Mouse (Mus musculus) forebrain, embryonic 11.5 days (tissue): Measurements from ENCODE around the gene Gm21822. TPM values are rescaled to one million over a fixed set of nuclear protein-coding genes. Genes with fewer than 3 reads are reported as not detected.
"Not testable (repeated sequence)": the region's sequence is repeated elsewhere in the genome, so short reads cannot be mapped to it uniquely, and the experiment has no call there.

Source experiments
- ATAC-seq: fragments of 200-750 bp; cut with Nextera tagmentation; replicated peaks from 2 replicates; pipeline ENCODE4 v1.8.0; 2017; ENCODE audit warnings: moderate TSS enrichment; ENCODE audit not compliant: low FRiP score
- DNase-seq: peaks from one replicate; pipeline ENCODE4 v3.0.0-alpha.2; 2017; ENCODE audit warnings: low spot score
- H3K27ac ChIP-seq: fragments of 300-500 bp; sonication (generic); 2 replicates; pipeline ENCODE4 v1.5.1; 2014; ENCODE audit warnings: low read depth, low read length
- H3K27me3 ChIP-seq: fragments of 300-500 bp; sonication (generic); 2 replicates; pipeline ENCODE4 v1.6.1; 2014; ENCODE audit warnings: mild to moderate bottlenecking, low read length, mixed read lengths; ENCODE audit not compliant: control insufficient read depth, insufficient read depth
- H3K36me3 ChIP-seq: fragments of 300-500 bp; sonication (generic); 2 replicates; pipeline ENCODE4 v1.6.1; 2014; ENCODE audit warnings: mild to moderate bottlenecking, low read length, moderate library complexity, mixed read lengths; ENCODE audit not compliant: control insufficient read depth, insufficient read depth
- H3K4me1 ChIP-seq: fragments of 300-500 bp; sonication (generic); replicated peaks from 2 replicates; pipeline ENCODE4 v1.6.1; 2014; ENCODE audit warnings: low read length, mixed read lengths; ENCODE audit not compliant: control insufficient read depth, insufficient read depth
- H3K4me2 ChIP-seq: fragments of 300-500 bp; sonication (generic); 2 replicates; pipeline ENCODE4 v1.6.1; 2014; ENCODE audit warnings: low read depth, mild to moderate bottlenecking, low read length, moderate library complexity, mixed read lengths; ENCODE audit not compliant: severe bottlenecking
- H3K4me3 ChIP-seq: fragments of 300-500 bp; sonication (generic); 2 replicates; pipeline ENCODE4 v1.5.1; 2014; ENCODE audit warnings: low read depth, low read length
- H3K9ac ChIP-seq: fragments of 300-500 bp; sonication (generic); 2 replicates; pipeline ENCODE4 v1.6.1; 2014; ENCODE audit warnings: low read length
- H3K9me3 ChIP-seq: fragments of 300-500 bp; sonication (generic); 2 replicates; pipeline ENCODE4 v1.6.1; 2016; ENCODE audit warnings: low read length, mixed read lengths; ENCODE audit not compliant: control insufficient read depth
- WGBS: fragments of 180-500 bp; shearing (Covaris S2); extraction: QIAGEN DNeasy Blood & Tissue Kit; methylation state at CpG from one replicate; pipeline ENCODE4 v1.1.7; 2014; 5-methylcytosine and 5-hydroxymethylcytosine counted together
- polyA plus RNA-seq: library from polyadenylated mRNA; unstranded; fragments of >200 nt; fragmentation: Nextera tagmentation; extraction: Ambion mirVana; gene quantifications from 2 replicates; pipeline ENCODE4 v1.2.1, GENCODE M21; 2014

The Gm21822 gene
- polyA plus RNA-seq = not detected in 2 replicates

DNA sequence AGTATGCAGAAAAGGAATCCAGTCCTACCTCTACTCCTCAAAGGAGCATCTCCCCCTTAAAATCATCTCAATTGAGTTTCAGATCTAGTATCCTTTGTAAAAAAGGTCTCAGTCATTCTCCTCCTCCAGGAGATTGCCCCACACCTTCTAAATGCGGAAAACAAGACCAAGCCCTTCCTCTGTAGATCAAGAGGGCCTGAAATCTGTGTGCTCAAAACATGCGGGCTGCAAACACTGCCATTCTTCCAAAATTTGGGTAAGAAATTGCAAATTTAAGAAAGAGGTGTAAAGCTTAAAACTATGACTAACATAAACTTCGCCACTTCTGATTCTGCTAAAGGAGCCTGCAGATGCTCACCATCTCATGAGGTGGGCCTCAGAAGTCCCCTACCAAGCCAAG, at the start of gene Gm21822:
TSS of gene Gm21822 (plus strand) at position 301 of the 400 bp plus-strand sequence.
- not testable (repeated sequence) for H3K9me3 ChIP-seq, H3K27me3 ChIP-seq, ATAC-seq, DNase-seq, H3K4me1 ChIP-seq, H3K36me3 ChIP-seq, H3K9ac ChIP-seq, H3K4me2 ChIP-seq, H3K4me3 ChIP-seq, H3K27ac ChIP-seq
- WGBS = no CpG with 5 or more reads among the region's 3 CpGs
